Mouse (Mus musculus): ENCODE results near the gene Olfr808. TPM values are rescaled to one million over a fixed set of nuclear protein-coding genes. Genes with fewer than 3 reads are reported as not detected.

Olfr808 gene
- not detected in 4 replicates for total RNA-seq (2023; ENCODE audit: inconsistent age)

DNA sequence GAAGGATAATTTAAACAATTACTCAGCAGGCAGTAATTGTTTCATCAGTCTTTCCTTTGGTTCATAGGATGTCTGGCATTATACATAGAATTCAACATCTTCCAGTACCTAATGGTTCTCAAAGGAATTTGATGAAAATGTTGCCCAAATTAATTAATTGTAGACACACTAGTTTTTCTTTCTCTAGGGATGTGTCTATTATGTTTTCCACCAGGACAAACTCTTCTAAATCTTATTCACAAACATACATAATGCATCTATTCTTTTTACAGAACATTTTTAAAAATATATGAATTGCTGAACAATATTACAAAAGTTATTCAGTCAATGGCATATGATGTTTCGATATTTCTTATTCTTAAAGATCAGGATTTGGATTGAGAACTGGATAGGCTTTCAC, at the start of gene Olfr808:
Olfr808 (plus strand) TSS at position 301 of the 400 bp plus-strand sequence.

DNA sequence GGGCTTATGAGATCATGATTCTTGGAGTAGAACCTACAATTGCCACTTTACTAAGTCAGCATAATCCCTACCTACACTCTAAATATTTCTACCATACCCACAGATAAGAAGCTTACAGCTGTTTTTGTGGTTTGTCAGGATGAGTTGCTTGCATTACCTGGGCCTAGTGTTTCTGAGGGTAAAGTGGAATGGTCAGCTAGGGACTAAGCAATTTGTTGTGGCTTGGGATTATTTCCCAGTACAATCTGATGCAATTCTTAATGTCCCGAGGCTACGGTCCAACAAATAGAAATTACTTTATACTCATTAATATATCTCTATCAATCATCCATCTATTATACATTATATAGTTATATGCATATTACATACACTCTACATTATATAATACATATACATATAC, 36.0 kb upstream of the Olfr808 start, which contains the start of gene Olfr805:
Olfr805 (minus strand) TSS at position 101 of the 400 bp plus-strand sequence.

DNA sequence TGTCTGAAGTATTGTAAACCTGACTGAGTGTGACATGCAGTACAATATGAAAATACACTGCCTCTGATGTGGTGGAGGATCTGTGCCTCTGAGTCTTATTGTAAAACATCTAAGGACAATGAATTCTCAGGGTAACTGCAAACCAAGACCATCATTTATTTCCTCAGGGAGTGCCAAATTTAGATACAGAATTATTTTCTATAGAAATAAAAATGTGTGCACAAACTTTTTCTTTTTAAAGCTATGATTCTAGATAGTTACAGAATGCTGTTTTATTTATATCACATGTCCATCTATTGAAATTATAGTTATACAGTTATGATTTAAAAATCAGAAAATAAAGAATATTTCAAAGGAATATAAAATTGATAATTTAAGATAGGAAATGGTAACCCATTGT, 23.5 kb upstream of the Olfr808 start, which contains the start of gene Olfr806:
Olfr806 (minus strand) TSS at position 101 of the 400 bp plus-strand sequence.

DNA sequence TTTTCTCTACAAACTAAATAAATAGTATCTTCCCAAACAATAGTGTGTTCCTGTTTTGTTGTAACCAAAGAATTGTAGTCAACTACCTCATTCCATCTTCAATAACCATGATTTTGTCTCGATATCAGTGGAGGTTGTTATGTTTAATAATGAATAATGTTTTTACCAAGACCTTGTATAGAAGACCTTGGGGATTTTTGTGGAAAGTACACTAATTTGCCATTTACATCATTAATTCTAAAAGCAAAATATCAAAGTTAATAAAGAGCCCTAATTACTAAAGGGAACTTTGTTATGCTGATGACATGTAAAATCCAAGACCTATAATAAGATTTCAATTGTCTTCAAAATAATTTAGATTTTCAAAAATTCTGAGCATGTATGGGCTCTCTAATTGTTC, 7.6 kb upstream of the Olfr808 start, which contains the start of gene Olfr807:
Olfr807 (minus strand) TSS at position 101 of the 400 bp plus-strand sequence.

DNA sequence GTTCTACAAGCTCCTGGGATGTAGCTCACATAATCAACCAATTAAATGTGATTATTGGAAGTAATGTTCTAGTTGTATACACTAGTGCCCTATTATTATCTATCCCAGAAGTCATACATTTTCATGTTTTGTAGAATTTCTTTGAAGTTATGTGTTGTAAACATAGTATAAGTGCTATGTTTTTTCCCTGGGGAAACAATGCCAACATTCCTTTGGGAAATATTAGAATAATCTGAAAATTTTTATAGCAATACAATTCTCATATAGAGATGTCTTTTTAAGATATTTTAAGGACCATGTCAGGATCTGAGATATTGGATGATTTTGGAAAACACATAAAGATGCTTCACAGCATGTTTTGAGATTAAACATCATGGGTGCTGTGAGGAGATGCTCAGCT, 9.1 kb downstream of the Olfr808 start, which contains the start of gene Olfr809:
Olfr809 (plus strand) TSS at position 301 of the 400 bp plus-strand sequence.

DNA sequence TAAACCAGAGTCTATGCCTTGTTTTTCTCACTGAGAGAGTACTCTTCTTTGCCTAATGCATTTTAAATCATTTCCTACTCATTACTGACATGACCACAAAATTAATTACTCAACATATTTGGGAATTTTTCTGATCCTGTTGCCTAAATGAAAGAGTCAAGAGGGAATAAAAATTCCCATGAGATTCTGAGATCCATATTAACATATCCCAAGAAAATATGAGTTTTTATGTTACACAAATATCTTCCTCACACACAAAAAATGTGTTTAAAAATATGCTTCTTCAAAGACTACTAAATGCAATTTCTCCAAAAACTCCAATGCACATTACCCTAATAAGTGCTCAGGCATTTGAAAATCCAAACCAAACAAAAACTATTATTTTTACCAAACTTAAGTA, 29.5 kb downstream of the Olfr808 start, which contains the start of gene Olfr810:
Olfr810 (minus strand) TSS at position 101 of the 400 bp plus-strand sequence.

DNA sequence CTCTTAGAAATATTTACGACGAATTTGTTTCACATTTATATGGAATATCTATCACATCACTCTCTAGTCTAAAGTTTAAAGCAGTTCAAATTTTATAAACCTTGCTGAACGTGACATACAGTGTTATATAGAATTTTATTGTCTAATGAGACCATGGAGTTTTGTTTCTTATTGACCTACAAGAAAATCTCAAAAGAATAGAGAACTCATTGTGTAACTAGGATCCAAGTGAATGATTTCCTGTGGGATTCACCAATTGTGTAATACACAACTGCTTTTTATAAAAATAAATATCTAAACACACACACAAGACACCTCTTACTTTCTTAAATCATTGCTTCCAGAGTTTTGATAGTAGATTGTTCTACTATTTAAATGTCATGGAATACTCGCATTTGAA, 39.0 kb downstream of the Olfr808 start, which contains the start of gene Olfr811:
Olfr811 (minus strand) TSS at position 101 of the 400 bp plus-strand sequence.

Other genes with a start within 250 kb of the Olfr808 start
- gene Olfr791, start 243.7 kb upstream of the Olfr808 start, total RNA-seq (2023; ENCODE audit: inconsistent age): not detected in 4 replicates
- not detected in 4 replicates for gene Olfr792, start 226.3 kb upstream of the Olfr808 start, total RNA-seq (2023; ENCODE audit: inconsistent age)
- gene Olfr794, start 197.8 kb upstream of the Olfr808 start, total RNA-seq (2023; ENCODE audit: inconsistent age): not detected in 4 replicates
- gene Olfr796, start 152.9 kb upstream of the Olfr808 start, total RNA-seq (2023; ENCODE audit: inconsistent age): not detected in 4 replicates
- gene Olfr798, start 137.5 kb upstream of the Olfr808 start, total RNA-seq (2023; ENCODE audit: inconsistent age): not detected in 4 replicates
- not detected in 4 replicates for gene Olfr799, start 128.0 kb upstream of the Olfr808 start, total RNA-seq (2023; ENCODE audit: inconsistent age)
- gene Olfr800, start 107.8 kb upstream of the Olfr808 start, total RNA-seq (2023; ENCODE audit: inconsistent age): not detected in 4 replicates
- gene Olfr801, start 91.6 kb upstream of the Olfr808 start, total RNA-seq (2023; ENCODE audit: inconsistent age): not detected in 4 replicates
- not detected in 4 replicates for gene Olfr802, start 77.3 kb upstream of the Olfr808 start, total RNA-seq (2023; ENCODE audit: inconsistent age)
- not detected in 4 replicates for gene Olfr803, start 71.2 kb upstream of the Olfr808 start, total RNA-seq (2023; ENCODE audit: inconsistent age)
- gene Olfr804, start 62.3 kb upstream of the Olfr808 start, total RNA-seq (2023; ENCODE audit: inconsistent age): not detected in 4 replicates
- not detected in 4 replicates for gene Olfr805, start 36.1 kb upstream of the Olfr808 start, total RNA-seq (2023; ENCODE audit: inconsistent age)
- not detected in 4 replicates for gene Olfr806, start 23.6 kb upstream of the Olfr808 start, total RNA-seq (2023; ENCODE audit: inconsistent age)
- not detected in 4 replicates for gene Olfr807, start 7.7 kb upstream of the Olfr808 start, total RNA-seq (2023; ENCODE audit: inconsistent age)
- gene Olfr809, start 9.2 kb downstream of the Olfr808 start, total RNA-seq (2023; ENCODE audit: inconsistent age): not detected in 4 replicates
- not detected in 4 replicates for gene Olfr810, start 29.4 kb downstream of the Olfr808 start, total RNA-seq (2023; ENCODE audit: inconsistent age)
- not detected in 4 replicates for gene Olfr811, start 38.9 kb downstream of the Olfr808 start, total RNA-seq (2023; ENCODE audit: inconsistent age)
- gene Olfr812, start 80.6 kb downstream of the Olfr808 start, total RNA-seq (2023; ENCODE audit: inconsistent age): not detected in 4 replicates
- not detected in 4 replicates for gene Olfr813, start 89.9 kb downstream of the Olfr808 start, total RNA-seq (2023; ENCODE audit: inconsistent age)
- not detected in 4 replicates for gene Olfr814, start 114.4 kb downstream of the Olfr808 start, total RNA-seq (2023; ENCODE audit: inconsistent age)
- gene Olfr815, start 140.4 kb downstream of the Olfr808 start, total RNA-seq (2023; ENCODE audit: inconsistent age): not detected in 4 replicates
- not detected in 4 replicates for gene Olfr816, start 150.1 kb downstream of the Olfr808 start, total RNA-seq (2023; ENCODE audit: inconsistent age)
- gene Olfr818, start 183.6 kb downstream of the Olfr808 start, total RNA-seq (2023; ENCODE audit: inconsistent age): not detected in 4 replicates
- gene Olfr819, start 201.8 kb downstream of the Olfr808 start, total RNA-seq (2023; ENCODE audit: inconsistent age): not detected in 4 replicates
- not detected in 4 replicates for gene Olfr247, start 210.7 kb downstream of the Olfr808 start, total RNA-seq (2023; ENCODE audit: inconsistent age)
- not detected in 4 replicates for gene Gm10310, start 219.6 kb downstream of the Olfr808 start, total RNA-seq (2023; ENCODE audit: inconsistent age)
- not detected in 4 replicates for gene Olfr820, start 247.1 kb downstream of the Olfr808 start, total RNA-seq (2023; ENCODE audit: inconsistent age)

Measured in B cell, adult (primary cell).